Comparison of ENCODE assay signal across 28 mouse cellular contexts in genomic region chr1:191969939-191970338, GRCm38 (mm10). TPM values are rescaled to one million over a fixed set of nuclear protein-coding genes. Genes with fewer than 3 reads are reported as not detected.
A peak's percentile ranks its signal among the peaks of the same experiment; 100 is the strongest.
DNase-seq lines count a peak whose midpoint lies in the region; ATAC-seq and TF ChIP-seq lines count a peak whose summit lies in the region.
"Had no signal": no experiment of that assay in that cellular context is flagged by ENCODE, and none has a peak within 500 bp of the region (broad histone marks: within the 10 kb centered on the region; RNA-seq: fewer than 3 reads in every experiment).

No protein-coding gene starts in this region.

- DNase-seq in gastrocnemius, adult 2 months = no peak
- DNase-seq in gastrocnemius, postnatal 36 days = no peak
- peak; percentile 31 for DNase-seq in midbrain, embryonic 11.5 days (ENCODE audit: low spot score, missing footprints)
- peak; percentile 59 for DNase-seq in Muller cell, postnatal 12 days (ENCODE audit: inconsistent ontology term)
- no peak for DNase-seq in cerebellum, adult 11-12 months
- DNase-seq: adrenal gland, adult 8-10 months; adrenal gland, postnatal 14 days; adrenal gland, postnatal 36 days; cerebellum, adult 18-20 months; cerebellum, adult 8-10 months; cerebellum, adult 9-11 months; cerebellum, postnatal 14 days; cerebellum, postnatal 36 days; embryo, embryonic 11 days had no signal

- H3K27me3 ChIP-seq in midbrain, embryonic 11.5 days (ENCODE audit: control insufficient read depth, insufficient read depth, low read length) = no peaks in the 10 kb centered on the region
- no peaks in the 10 kb centered on the region for H3K27me3 ChIP-seq in midbrain, embryonic 13.5 days
- no peaks in the 10 kb centered on the region for H3K27me3 ChIP-seq in myocyte (ENCODE audit: control insufficient read depth, insufficient read depth, insufficient read length)
- H3K27me3 ChIP-seq in kidney, embryonic 16.5 days (ENCODE audit: insufficient read depth, low read length) = no peaks in the 10 kb centered on the region
- H3K27me3 ChIP-seq: CH12.LX; embryonic facial prominence, embryonic 15.5 days; forebrain, embryonic 12.5 days had no signal

- no peak overlapping the region for H3K9ac ChIP-seq in midbrain, embryonic 11.5 days (ENCODE audit: low read length)
- H3K9ac ChIP-seq in midbrain, embryonic 13.5 days (replicated peaks) = no peak overlapping the region
- H3K9ac ChIP-seq in kidney, embryonic 16.5 days (replicated peaks; ENCODE audit: low read length) = no peak overlapping the region
- H3K9ac ChIP-seq: embryonic facial prominence, embryonic 13.5 days; embryonic facial prominence, embryonic 15.5 days; forebrain, embryonic 12.5 days had no signal

- no peaks in the 10 kb centered on the region for H3K36me3 ChIP-seq in midbrain, embryonic 11.5 days (ENCODE audit: control insufficient read depth, insufficient read depth, low read length)
- H3K36me3 ChIP-seq in midbrain, embryonic 13.5 days = no peaks in the 10 kb centered on the region
- H3K36me3 ChIP-seq in myocyte (ENCODE audit: control insufficient read depth, insufficient read depth) = no peaks in the 10 kb centered on the region
- H3K36me3 ChIP-seq in kidney, embryonic 16.5 days (ENCODE audit: insufficient read depth, low read length) = no peaks in the 10 kb centered on the region
- H3K36me3 ChIP-seq: embryonic facial prominence, embryonic 13.5 days; embryonic facial prominence, embryonic 15.5 days; forebrain, embryonic 12.5 days; G1E had no signal

- intact Hi-C loops in gastrocnemius, adult 2 months (cut with DNase I) = loop anchor here (5.0 kb wide), 1 partner anchor 742 kb away; no protein-coding TSS in a partner anchor
- intact Hi-C loops in gastrocnemius, postnatal 36 days (cut with DNase I) = no loop called here

- TF ChIP-seq CTCF in gastrocnemius, adult 2 months (IDR thresholded peaks at IDR 0.05) = no peak

- WGBS in midbrain, embryonic 11.5 days = 78% methylated on average over 5 of the region's 5 CpGs
- WGBS in midbrain, embryonic 13.5 days = 78% methylated on average over 5 of the region's 5 CpGs
- 68% methylated on average over 5 of the region's 5 CpGs for WGBS in kidney, embryonic 16.5 days

- no peak overlapping the region for H3K4me3 ChIP-seq in gastrocnemius, adult 2 months
- H3K4me3 ChIP-seq in midbrain, embryonic 11.5 days (ENCODE audit: low read depth, low read length) = no peak overlapping the region
- no peak overlapping the region for H3K4me3 ChIP-seq in midbrain, embryonic 13.5 days (replicated peaks)
- no peak overlapping the region for H3K4me3 ChIP-seq in myocyte
- no peak overlapping the region for H3K4me3 ChIP-seq in kidney, embryonic 16.5 days (ENCODE audit: low read length)
- H3K4me3 ChIP-seq: embryonic facial prominence, embryonic 13.5 days; embryonic facial prominence, embryonic 15.5 days; erythroblast, embryonic 14.5 days; forebrain, embryonic 12.5 days had no signal

- no peaks in the 10 kb centered on the region for H3K4me1 ChIP-seq in midbrain, embryonic 11.5 days (ENCODE audit: control insufficient read depth, insufficient read depth, low read length)
- H3K4me1 ChIP-seq in midbrain, embryonic 13.5 days (replicated peaks) = peaks cover 4% of the 10 kb centered on the region; the same call in 1 of the 2 replicates
- peaks cover 13% of the 10 kb centered on the region for H3K4me1 ChIP-seq in kidney, embryonic 16.5 days (ENCODE audit: insufficient read depth, low read length)
- H3K4me1 ChIP-seq: forebrain, embryonic 12.5 days had no signal

- no peaks in the 10 kb centered on the region for H3K9me3 ChIP-seq in midbrain, embryonic 11.5 days (ENCODE audit: control insufficient read depth, low read length)
- H3K9me3 ChIP-seq in midbrain, embryonic 13.5 days = no peaks in the 10 kb centered on the region
- no peaks in the 10 kb centered on the region for H3K9me3 ChIP-seq in kidney, embryonic 16.5 days (ENCODE audit: low read length)
- H3K9me3 ChIP-seq: embryonic facial prominence, embryonic 13.5 days; embryonic facial prominence, embryonic 15.5 days; forebrain, embryonic 12.5 days; G1E had no signal

- H3ac ChIP-seq in myocyte (ENCODE audit: control insufficient read depth, insufficient read length) = no peak overlapping the region

- no peak for ATAC-seq in midbrain, embryonic 11.5 days (ENCODE audit: low FRiP score)
- ATAC-seq in midbrain, embryonic 13.5 days = no peak
- ATAC-seq in kidney, embryonic 16.5 days (ENCODE audit: low FRiP score, low TSS enrichment) = no peak
- ATAC-seq: activated CD4-positive, CD25-positive, alpha-beta regulatory T cell, adult 4 months; CD4-positive, CD25-positive, alpha-beta regulatory T cell, adult 4 months; forebrain, embryonic 14.5 days; forebrain, embryonic 16.5 days had no signal

- no peaks in the 10 kb centered on the region for H3K79me2 ChIP-seq in myocyte (ENCODE audit: control insufficient read depth, insufficient read depth)

- peak overlapping the region; percentile 48; the same call in 1 of the 2 replicates for H3K27ac ChIP-seq in gastrocnemius, adult 2 months
- no peak overlapping the region for H3K27ac ChIP-seq in midbrain, embryonic 11.5 days (ENCODE audit: low read depth, low read length)
- H3K27ac ChIP-seq in midbrain, embryonic 13.5 days = no peak overlapping the region
- H3K27ac ChIP-seq in kidney, embryonic 16.5 days (ENCODE audit: low read length) = no peak overlapping the region
- H3K27ac ChIP-seq: embryonic facial prominence, embryonic 13.5 days; embryonic facial prominence, embryonic 15.5 days; forebrain, embryonic 12.5 days had no signal

- H3K4me2 ChIP-seq in midbrain, embryonic 11.5 days = no peak overlapping the region
- H3K4me2 ChIP-seq in midbrain, embryonic 13.5 days (replicated peaks) = no peak overlapping the region
- H3K4me2 ChIP-seq in myocyte (ENCODE audit: low read depth) = no peak overlapping the region
- no peak overlapping the region for H3K4me2 ChIP-seq in kidney, embryonic 16.5 days (replicated peaks; ENCODE audit: low read depth, low read length)
- H3K4me2 ChIP-seq: embryonic facial prominence, embryonic 13.5 days; embryonic facial prominence, embryonic 15.5 days; forebrain, embryonic 12.5 days had no signal

- no peak for TF ChIP-seq POLR2A in myocyte (IDR thresholded peaks at IDR 0.05; ENCODE audit: insufficient read length, low read depth)

TF ChIP-seq in myocyte, 11 proteins besides CTCF, POLR2A, EP300 and RAD21:
- TF ChIP-seq USF1 (IDR thresholded peaks at IDR 0.05; ENCODE audit: low read depth) (no peak), CEBPB (IDR thresholded peaks at IDR 0.05; ENCODE audit: insufficient read depth, poor library complexity, severe bottlenecking) (peak; percentile 62; the same call in 1 of the 2 replicates), POLR2AphosphoS2 (IDR thresholded peaks at IDR 0.05; ENCODE audit: insufficient read length, low read depth) (no peak), REST (IDR thresholded peaks at IDR 0.05; ENCODE audit: insufficient read depth, insufficient read length) (no peak), MAX (IDR thresholded peaks at IDR 0.05; ENCODE audit: low read depth) (no peak)

RNA-seq across cellular contexts. Expression of gene Rd3, which starts 7.2 kb away (rescaled TPM):
- under 1 TPM in 1 of 2 experiments, not detected in 1; 0.08 TPM for total RNA-seq in gastrocnemius, adult 2 months (2021)
- total RNA-seq in gastrocnemius, postnatal 36 days (2021) = under 1 TPM in 1 of 2 experiments, not detected in 1; 0.08 TPM
- polyA plus RNA-seq in midbrain, embryonic 11.5 days (2014; fragmentation: Nextera tagmentation; extraction: Ambion mirVana) = 1.3 and 1.7 TPM in 2 replicates
- polyA plus RNA-seq in midbrain, embryonic 13.5 days (2015; fragmentation: Nextera tagmentation; extraction: Ambion mirVana) = 1.8 and 3.1 TPM in 2 replicates
- polyA plus RNA-seq in myocyte (2012; fragmentation: generic; extraction: Trizol) = not detected
- polyA plus RNA-seq in kidney, embryonic 16.5 days (2015; fragmentation: Nextera tagmentation; extraction: Ambion mirVana) = 0.55 TPM in 2 replicates
- total RNA-seq: adrenal gland, postnatal 14 days; common myeloid progenitor, adult 5-6 weeks; G1E had no signal
- polyA plus RNA-seq: erythroblast, embryonic 14.5 days; G1E had no signal

Comparison
In these comparisons a context has a peak if more than half of its experiments do, and no peak if none do; other contexts are left out.
1. DNase-seq: peak in midbrain, embryonic 11.5 days (single experiment) and Muller cell, postnatal 12 days (single experiment); none in gastrocnemius, adult 2 months (single experiment), gastrocnemius, postnatal 36 days (0 of 2) and cerebellum, adult 11-12 months (single experiment).